Mouse (Mus musculus): ENCODE measurements around the gene Nxpe4. TPM values are rescaled to one million over a fixed set of nuclear protein-coding genes. Genes with fewer than 3 reads are reported as not detected.

Gene Nxpe4
- polyA plus RNA-seq, 1 experiment from 2014 or later: 4.4 TPM

GRCm38 (mm10) chr9:48423256-48423655 is 261.4 kb downstream of the Nxpe4 start:
- Histone ChIP-seq H3K9ac (ENCODE audit: low read depth, low read length) (no peak overlapping the region), H3K4me2 (ENCODE audit: low read depth, low read length) (no peak overlapping the region), H3K9me3 (ENCODE audit: control insufficient read depth, low read length) (no peaks in the 10 kb centered on the region), H3K36me3 (ENCODE audit: control insufficient read depth, insufficient read depth, low read length) (no peaks in the 10 kb centered on the region), H3K4me1 (ENCODE audit: control insufficient read depth, insufficient read depth, low read length) (no peaks in the 10 kb centered on the region), H3K27me3 (replicated peaks; ENCODE audit: control insufficient read depth, insufficient read depth, low read length) (no peaks in the 10 kb centered on the region), H3K4me3 (ENCODE audit: low read length) (no peak overlapping the region), H3K27ac (ENCODE audit: low read length) (no peak overlapping the region)
- WGBS: 27% methylated on average over 1 of the region's 1 CpGs
- ATAC-seq: no peak

GRCm38 (mm10) chr9:48427176-48427575 is 265.4 kb downstream of the Nxpe4 start:
- WGBS: 85% methylated on average over 7 of the region's 7 CpGs
- ATAC-seq: no peak
- H3K36me3 ChIP-seq (ENCODE audit: control insufficient read depth, insufficient read depth, low read length): no peaks in the 10 kb centered on the region
- no peaks in the 10 kb centered on the region for H3K9me3 ChIP-seq (ENCODE audit: control insufficient read depth, low read length)
- H3K27me3 ChIP-seq (replicated peaks; ENCODE audit: control insufficient read depth, insufficient read depth, low read length): no peaks in the 10 kb centered on the region
- H3K4me3 ChIP-seq (ENCODE audit: low read length): no peak overlapping the region
- no peak overlapping the region for H3K9ac ChIP-seq (ENCODE audit: low read depth, low read length)
- no peak overlapping the region for H3K27ac ChIP-seq (ENCODE audit: low read length)
- no peaks in the 10 kb centered on the region for H3K4me1 ChIP-seq (ENCODE audit: control insufficient read depth, insufficient read depth, low read length)
- no peak overlapping the region for H3K4me2 ChIP-seq (ENCODE audit: low read depth, low read length)

- no peak overlapping the region for H3K27ac ChIP-seq (ENCODE audit: low read length)
- H3K4me3 ChIP-seq (ENCODE audit: low read length): no peak overlapping the region
- no peaks in the 10 kb centered on the region for H3K9me3 ChIP-seq (ENCODE audit: control insufficient read depth, low read length)
- no peaks in the 10 kb centered on the region for H3K27me3 ChIP-seq (replicated peaks; ENCODE audit: control insufficient read depth, insufficient read depth, low read length)
- ATAC-seq: no peak
- no peak overlapping the region for H3K9ac ChIP-seq (ENCODE audit: low read depth, low read length)
- WGBS: 83% methylated on average over 8 of the region's 8 CpGs
- H3K36me3 ChIP-seq (ENCODE audit: control insufficient read depth, insufficient read depth, low read length): no peaks in the 10 kb centered on the region
- no peaks in the 10 kb centered on the region for H3K4me1 ChIP-seq (ENCODE audit: control insufficient read depth, insufficient read depth, low read length)
- H3K4me2 ChIP-seq (ENCODE audit: low read depth, low read length): no peak overlapping the region
These were observed 270.6 kb downstream of the Nxpe4 start for GRCm38 (mm10) chr9:48432449-48432848.

- Histone ChIP-seq H3K27ac (ENCODE audit: low read length) (no peak overlapping the region), H3K9me3 (ENCODE audit: control insufficient read depth, low read length) (no peaks in the 10 kb centered on the region), H3K9ac (ENCODE audit: low read depth, low read length) (no peak overlapping the region), H3K4me3 (ENCODE audit: low read length) (no peak overlapping the region), H3K4me2 (ENCODE audit: low read depth, low read length) (no peak overlapping the region), H3K4me1 (ENCODE audit: control insufficient read depth, insufficient read depth, low read length) (no peaks in the 10 kb centered on the region), H3K36me3 (ENCODE audit: control insufficient read depth, insufficient read depth, low read length) (no peaks in the 10 kb centered on the region), H3K27me3 (replicated peaks; ENCODE audit: control insufficient read depth, insufficient read depth, low read length) (no peaks in the 10 kb centered on the region)
- ATAC-seq: no peak
- WGBS: 79% methylated on average over 1 of the region's 1 CpGs
These were observed 282.1 kb downstream of the Nxpe4 start for GRCm38 (mm10) chr9:48443873-48444272.

- no peak overlapping the region for H3K4me2 ChIP-seq (ENCODE audit: low read depth, low read length)
- H3K36me3 ChIP-seq (ENCODE audit: control insufficient read depth, insufficient read depth, low read length): no peaks in the 10 kb centered on the region
- no peaks in the 10 kb centered on the region for H3K9me3 ChIP-seq (ENCODE audit: control insufficient read depth, low read length)
- no peak overlapping the region for H3K4me3 ChIP-seq (ENCODE audit: low read length)
- H3K9ac ChIP-seq (ENCODE audit: low read depth, low read length): no peak overlapping the region
- H3K27me3 ChIP-seq (replicated peaks; ENCODE audit: control insufficient read depth, insufficient read depth, low read length): no peaks in the 10 kb centered on the region
- 80% methylated on average over 2 of the region's 2 CpGs for WGBS
- H3K27ac ChIP-seq (ENCODE audit: low read length): no peak overlapping the region
- H3K4me1 ChIP-seq (ENCODE audit: control insufficient read depth, insufficient read depth, low read length): no peaks in the 10 kb centered on the region
- no peak for ATAC-seq
These were observed 283.0 kb downstream of the Nxpe4 start for GRCm38 (mm10) chr9:48444821-48445220.

- H3K4me3 ChIP-seq (ENCODE audit: low read length): no peak overlapping the region
- 38% methylated on average over 5 of the region's 5 CpGs for WGBS
- no peaks in the 10 kb centered on the region for H3K27me3 ChIP-seq (replicated peaks; ENCODE audit: control insufficient read depth, insufficient read depth, low read length)
- H3K4me2 ChIP-seq (ENCODE audit: low read depth, low read length): no peak overlapping the region
- H3K9ac ChIP-seq (ENCODE audit: low read depth, low read length): no peak overlapping the region
- H3K9me3 ChIP-seq (ENCODE audit: control insufficient read depth, low read length): no peaks in the 10 kb centered on the region
- H3K36me3 ChIP-seq (ENCODE audit: control insufficient read depth, insufficient read depth, low read length): no peaks in the 10 kb centered on the region
- H3K27ac ChIP-seq (ENCODE audit: low read length): no peak overlapping the region
- ATAC-seq: no peak
- H3K4me1 ChIP-seq (ENCODE audit: control insufficient read depth, insufficient read depth, low read length): no peaks in the 10 kb centered on the region
These were observed 286.0 kb downstream of the Nxpe4 start for GRCm38 (mm10) chr9:48447783-48448209.

Other genes starting within 250 kb of the Nxpe4 start
- gene Nxpe2, start 191.4 kb downstream of the Nxpe4 start, polyA plus RNA-seq (2015; fragmentation: Nextera tagmentation; extraction: Ambion mirVana): 1.7 and 3.8 TPM in 2 replicates

All from intestine, embryonic 16.5 days (tissue).